Mouse (Mus musculus): ENCODE data around the gene BC048671.

Gene BC048671

DNA sequence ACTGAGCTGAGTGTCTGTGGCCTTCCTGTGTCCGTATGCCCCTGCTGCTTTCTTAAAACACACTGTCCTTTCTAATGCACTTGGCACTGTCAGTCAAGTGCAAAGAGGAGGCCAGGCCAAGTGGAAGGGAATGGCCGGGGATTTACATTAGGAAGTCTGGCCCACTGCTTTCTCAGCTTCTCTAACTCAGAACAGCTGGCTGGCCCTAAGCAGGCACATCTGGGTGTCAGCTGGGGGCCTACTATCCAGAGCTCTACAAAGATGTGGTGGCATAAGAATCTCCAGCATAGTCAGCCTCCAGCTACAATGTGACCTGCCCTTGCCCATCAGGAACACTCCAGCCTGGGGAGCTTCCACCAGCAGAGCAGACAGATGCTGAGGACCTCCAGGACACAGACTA lies 49.0 kb downstream of the BC048671 start:
- DNase-seq (ENCODE audit: low spot score in 2 of 2) = no peak

All from urinary bladder, adult 18-20 months (tissue).